Mouse (Mus musculus): Measurements from ENCODE around the gene St6galnac3. TPM values are rescaled to one million over a fixed set of nuclear protein-coding genes. Genes with fewer than 3 reads are reported as not detected.

The St6galnac3 gene
- polyA plus RNA-seq, 1 experiment: not detected

- no peaks in the 10 kb centered on the region for H3K27me3 ChIP-seq (ENCODE audit: control insufficient read depth, insufficient read depth, insufficient read length)
- H3K36me3 ChIP-seq (ENCODE audit: control insufficient read depth, insufficient read depth): no peaks in the 10 kb centered on the region
- no peaks in the 10 kb centered on the region for H3K79me3 ChIP-seq (ENCODE audit: low read depth)
- TF ChIP-seq MYOG (IDR thresholded peaks at IDR 0.05; ENCODE audit: control insufficient read depth, extremely low read depth, insufficient read length) (no peak), CEBPB (IDR thresholded peaks at IDR 0.05; ENCODE audit: low read depth) (no peak), MYOD1 (IDR thresholded peaks at IDR 0.05; ENCODE audit: control insufficient read depth, insufficient read length, low read depth) (no peak), MAX (IDR thresholded peaks at IDR 0.05) (no peak), USF1 (IDR thresholded peaks at IDR 0.05; ENCODE audit: low read depth) (no peak), FOSL1 (IDR thresholded peaks at IDR 0.05; ENCODE audit: insufficient read depth, low read length, poor library complexity, severe bottlenecking) (no peak), CTCF (IDR thresholded peaks at IDR 0.05; ENCODE audit: control insufficient read depth, insufficient read depth, insufficient read length) (no peak)
- no peaks in the 10 kb centered on the region for H3K79me2 ChIP-seq (ENCODE audit: control insufficient read depth, insufficient read depth)
- no peak overlapping the region for H3ac ChIP-seq (ENCODE audit: control insufficient read depth, insufficient read length, low read depth)
- H3K4me3 ChIP-seq (ENCODE audit: insufficient read depth, poor library complexity, severe bottlenecking): no peak overlapping the region
Observed at GRCm38 (mm10) chr3:153598631-153599030, 126.3 kb downstream of the St6galnac3 start.

GRCm38 (mm10) chr3:153594531-153594930 lies 130.4 kb downstream of the St6galnac3 start:
- Histone ChIP-seq H3K79me2 (ENCODE audit: control insufficient read depth, insufficient read depth) (no peaks in the 10 kb centered on the region), H3K4me3 (ENCODE audit: insufficient read depth, poor library complexity, severe bottlenecking) (no peak overlapping the region), H3K27me3 (ENCODE audit: control insufficient read depth, insufficient read depth, insufficient read length) (no peaks in the 10 kb centered on the region), H3ac (ENCODE audit: control insufficient read depth, insufficient read length, low read depth) (no peak overlapping the region), H3K79me3 (ENCODE audit: low read depth) (no peaks in the 10 kb centered on the region), H3K36me3 (ENCODE audit: control insufficient read depth, insufficient read depth) (no peaks in the 10 kb centered on the region)
- TF ChIP-seq CEBPB (IDR thresholded peaks at IDR 0.05; ENCODE audit: low read depth) (no peak), USF1 (IDR thresholded peaks at IDR 0.05; ENCODE audit: low read depth) (no peak), FOSL1 (IDR thresholded peaks at IDR 0.05; ENCODE audit: insufficient read depth, low read length, poor library complexity, severe bottlenecking) (no peak)

GRCm38 (mm10) chr3:153593978-153594377 lies 131.0 kb downstream of the St6galnac3 start:
- H3K4me3 ChIP-seq (ENCODE audit: insufficient read depth, poor library complexity, severe bottlenecking): no peak overlapping the region
- no peaks in the 10 kb centered on the region for H3K79me2 ChIP-seq (ENCODE audit: control insufficient read depth, insufficient read depth)

GRCm38 (mm10) chr3:153593103-153593502 lies 131.9 kb downstream of the St6galnac3 start:
- H3K79me2 ChIP-seq (ENCODE audit: control insufficient read depth, insufficient read depth): no peaks in the 10 kb centered on the region
- no peak for TF ChIP-seq CTCF (IDR thresholded peaks at IDR 0.05; ENCODE audit: control insufficient read depth, insufficient read depth, insufficient read length)
- TF ChIP-seq CEBPB (IDR thresholded peaks at IDR 0.05; ENCODE audit: low read depth): no peak
- TF ChIP-seq MYOD1 (IDR thresholded peaks at IDR 0.05; ENCODE audit: control insufficient read depth, insufficient read length, low read depth): no peak
- TF ChIP-seq FOSL1 (IDR thresholded peaks at IDR 0.05; ENCODE audit: insufficient read depth, low read length, poor library complexity, severe bottlenecking): no peak
- no peak for TF ChIP-seq MAX (IDR thresholded peaks at IDR 0.05)
- TF ChIP-seq MYOG (IDR thresholded peaks at IDR 0.05; ENCODE audit: control insufficient read depth, extremely low read depth, insufficient read length): no peak
- TF ChIP-seq USF1 (IDR thresholded peaks at IDR 0.05; ENCODE audit: low read depth): no peak
- H3K4me3 ChIP-seq (ENCODE audit: insufficient read depth, poor library complexity, severe bottlenecking): no peak overlapping the region
- H3K36me3 ChIP-seq (ENCODE audit: control insufficient read depth, insufficient read depth): no peaks in the 10 kb centered on the region
- no peaks in the 10 kb centered on the region for H3K79me3 ChIP-seq (ENCODE audit: low read depth)
- H3ac ChIP-seq (ENCODE audit: control insufficient read depth, insufficient read length, low read depth): no peak overlapping the region
- no peaks in the 10 kb centered on the region for H3K27me3 ChIP-seq (ENCODE audit: control insufficient read depth, insufficient read depth, insufficient read length)

More at GRCm38 (mm10) chr3:153593978-153594377, 131.0 kb downstream of the St6galnac3 start:
- Histone ChIP-seq H3K79me3 (ENCODE audit: low read depth) (no peaks in the 10 kb centered on the region), H3K27me3 (ENCODE audit: control insufficient read depth, insufficient read depth, insufficient read length) (no peaks in the 10 kb centered on the region), H3K36me3 (ENCODE audit: control insufficient read depth, insufficient read depth) (no peaks in the 10 kb centered on the region), H3ac (ENCODE audit: control insufficient read depth, insufficient read length, low read depth) (no peak overlapping the region)
- no peak for TF ChIP-seq CEBPB (IDR thresholded peaks at IDR 0.05; ENCODE audit: low read depth)
- TF ChIP-seq USF1 (IDR thresholded peaks at IDR 0.05; ENCODE audit: low read depth): no peak
- no peak for TF ChIP-seq FOSL1 (IDR thresholded peaks at IDR 0.05; ENCODE audit: insufficient read depth, low read length, poor library complexity, severe bottlenecking)
- no peak for TF ChIP-seq MYOG (IDR thresholded peaks at IDR 0.05; ENCODE audit: control insufficient read depth, extremely low read depth, insufficient read length)
- TF ChIP-seq MAX (IDR thresholded peaks at IDR 0.05): no peak
- no peak for TF ChIP-seq CTCF (IDR thresholded peaks at IDR 0.05; ENCODE audit: control insufficient read depth, insufficient read depth, insufficient read length)
- no peak for TF ChIP-seq MYOD1 (IDR thresholded peaks at IDR 0.05; ENCODE audit: control insufficient read depth, insufficient read length, low read depth)

GRCm38 (mm10) chr3:153587594-153587993 lies 137.4 kb downstream of the St6galnac3 start:
- H3K36me3 ChIP-seq (ENCODE audit: control insufficient read depth, insufficient read depth): no peaks in the 10 kb centered on the region
- H3ac ChIP-seq (ENCODE audit: control insufficient read depth, insufficient read length, low read depth): no peak overlapping the region
- no peak overlapping the region for H3K4me3 ChIP-seq (ENCODE audit: insufficient read depth, poor library complexity, severe bottlenecking)
- no peak for TF ChIP-seq USF1 (IDR thresholded peaks at IDR 0.05; ENCODE audit: low read depth)
- TF ChIP-seq MAX (IDR thresholded peaks at IDR 0.05): no peak
- no peak for TF ChIP-seq FOSL1 (IDR thresholded peaks at IDR 0.05; ENCODE audit: insufficient read depth, low read length, poor library complexity, severe bottlenecking)
- no peak for TF ChIP-seq CEBPB (IDR thresholded peaks at IDR 0.05; ENCODE audit: low read depth)
- no peak for TF ChIP-seq MYOD1 (IDR thresholded peaks at IDR 0.05; ENCODE audit: control insufficient read depth, insufficient read length, low read depth)
- TF ChIP-seq MYOG (IDR thresholded peaks at IDR 0.05; ENCODE audit: control insufficient read depth, extremely low read depth, insufficient read length): no peak
- TF ChIP-seq CTCF (IDR thresholded peaks at IDR 0.05; ENCODE audit: control insufficient read depth, insufficient read depth, insufficient read length): no peak
- H3K79me2 ChIP-seq (ENCODE audit: control insufficient read depth, insufficient read depth): no peaks in the 10 kb centered on the region
- H3K27me3 ChIP-seq (ENCODE audit: control insufficient read depth, insufficient read depth, insufficient read length): no peaks in the 10 kb centered on the region
- H3K79me3 ChIP-seq (ENCODE audit: low read depth): no peaks in the 10 kb centered on the region

- no peak for TF ChIP-seq USF1 (IDR thresholded peaks at IDR 0.05; ENCODE audit: low read depth)
- no peak for TF ChIP-seq MYOD1 (IDR thresholded peaks at IDR 0.05; ENCODE audit: control insufficient read depth, insufficient read length, low read depth)
- no peaks in the 10 kb centered on the region for H3K79me3 ChIP-seq (ENCODE audit: low read depth)
Observed at GRCm38 (mm10) chr3:153584836-153585235, 140.1 kb downstream of the St6galnac3 start.

More at GRCm38 (mm10) chr3:153584836-153585235, 140.1 kb downstream of the St6galnac3 start:
- Histone ChIP-seq H3K4me3 (ENCODE audit: insufficient read depth, poor library complexity, severe bottlenecking) (no peak overlapping the region), H3K79me2 (ENCODE audit: control insufficient read depth, insufficient read depth) (no peaks in the 10 kb centered on the region), H3ac (ENCODE audit: control insufficient read depth, insufficient read length, low read depth) (no peak overlapping the region), H3K27me3 (ENCODE audit: control insufficient read depth, insufficient read depth, insufficient read length) (no peaks in the 10 kb centered on the region), H3K36me3 (ENCODE audit: control insufficient read depth, insufficient read depth) (no peaks in the 10 kb centered on the region)
